Mouse (Mus musculus): ENCODE measurements around the gene Lrrc4. TPM values are rescaled to one million over a fixed set of nuclear protein-coding genes. Genes with fewer than 3 reads are reported as not detected.

The Lrrc4 gene
- polyA plus RNA-seq, 1 experiment: not detected

GRCm38 (mm10) chr6:28720391-28721171 lies 111.0 kb downstream of the Lrrc4 start:
- H3K27ac ChIP-seq (ENCODE audit: insufficient read depth, low read depth, low read length): no peak overlapping the region
- TF ChIP-seq POLR2A (IDR thresholded peaks at IDR 0.05; ENCODE audit: insufficient read depth, low read depth, low read length) (no peak), CTCF (IDR thresholded peaks at IDR 0.05; ENCODE audit: insufficient read depth, low read depth, low read length) (no peak)
- H3K4me1 ChIP-seq (ENCODE audit: control insufficient read depth, insufficient read depth, low read length): peaks cover 3% of the 10 kb centered on the region
- 87% methylated on average over 9 of the region's 9 CpGs for WGBS
- H3K4me3 ChIP-seq (ENCODE audit: insufficient read depth, low read depth, low read length): no peak overlapping the region

DNA sequence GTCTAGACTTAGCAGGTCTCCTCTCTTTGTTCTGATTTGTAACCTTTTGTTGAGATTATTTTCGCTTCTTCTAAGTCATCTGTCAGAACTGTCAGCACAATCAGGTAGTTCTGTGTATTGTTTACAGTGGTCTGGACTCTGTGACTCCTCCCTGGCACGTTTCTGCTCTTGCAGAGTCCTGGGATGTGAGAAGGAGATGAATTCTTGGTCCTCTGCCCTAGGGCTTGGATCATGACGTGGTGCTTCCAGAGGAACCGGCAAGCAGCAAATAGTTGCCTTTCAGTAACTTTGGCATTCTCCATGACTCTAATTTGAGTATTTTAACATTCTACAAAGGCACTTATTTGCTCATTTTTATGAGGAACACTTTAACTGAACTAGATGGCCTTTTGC lies 113.7 kb downstream of the Lrrc4 start:
- WGBS: 52% methylated on average over 4 of the region's 4 CpGs
- no peak for TF ChIP-seq POLR2A (IDR thresholded peaks at IDR 0.05; ENCODE audit: insufficient read depth, low read depth, low read length)
- TF ChIP-seq CTCF (IDR thresholded peaks at IDR 0.05; ENCODE audit: insufficient read depth, low read depth, low read length): no peak
- Histone ChIP-seq H3K4me1 (ENCODE audit: control insufficient read depth, insufficient read depth, low read length) (peaks cover 3% of the 10 kb centered on the region), H3K4me3 (ENCODE audit: insufficient read depth, low read depth, low read length) (no peak overlapping the region), H3K27ac (ENCODE audit: insufficient read depth, low read depth, low read length) (no peak overlapping the region)

DNA sequence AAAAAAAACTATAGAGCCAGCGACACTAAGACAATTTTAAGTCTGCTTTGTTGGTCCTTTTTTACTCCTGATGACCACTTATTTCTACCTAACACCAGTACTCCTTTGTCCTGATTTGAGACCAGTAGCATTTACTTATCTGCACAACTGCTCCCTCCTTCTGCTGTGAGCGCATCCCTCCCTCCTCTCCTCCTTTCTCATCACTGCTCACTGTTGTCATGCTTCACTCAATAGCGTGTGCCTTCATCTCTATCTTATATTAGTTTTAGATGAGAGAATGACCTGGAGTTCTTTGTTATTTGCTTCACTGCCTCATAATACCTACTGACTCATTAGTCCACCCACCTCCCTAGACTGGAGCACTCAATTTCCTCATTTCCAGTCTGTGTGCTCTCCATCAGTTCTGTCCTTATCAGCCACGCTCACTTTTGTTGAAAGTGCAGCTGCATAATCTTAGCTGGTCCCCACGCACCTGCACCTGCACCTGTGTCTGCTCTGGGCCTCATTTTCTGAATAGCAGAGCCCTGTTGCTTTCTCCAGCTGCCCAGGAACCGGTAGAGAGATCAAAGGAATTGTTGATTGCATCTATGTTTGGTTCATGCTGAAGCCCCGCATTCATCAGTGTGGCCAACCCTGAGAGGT lies 114.2 kb downstream of the Lrrc4 start:
- no peak for TF ChIP-seq POLR2A (IDR thresholded peaks at IDR 0.05; ENCODE audit: insufficient read depth, low read depth, low read length)
- no peak for TF ChIP-seq CTCF (IDR thresholded peaks at IDR 0.05; ENCODE audit: insufficient read depth, low read depth, low read length)
- H3K4me3 ChIP-seq (ENCODE audit: insufficient read depth, low read depth, low read length): no peak overlapping the region
- H3K4me1 ChIP-seq (ENCODE audit: control insufficient read depth, insufficient read depth, low read length): peaks cover 3% of the 10 kb centered on the region
- 70% methylated on average over 7 of the region's 7 CpGs for WGBS
- no peak overlapping the region for H3K27ac ChIP-seq (ENCODE audit: insufficient read depth, low read depth, low read length)

DNA sequence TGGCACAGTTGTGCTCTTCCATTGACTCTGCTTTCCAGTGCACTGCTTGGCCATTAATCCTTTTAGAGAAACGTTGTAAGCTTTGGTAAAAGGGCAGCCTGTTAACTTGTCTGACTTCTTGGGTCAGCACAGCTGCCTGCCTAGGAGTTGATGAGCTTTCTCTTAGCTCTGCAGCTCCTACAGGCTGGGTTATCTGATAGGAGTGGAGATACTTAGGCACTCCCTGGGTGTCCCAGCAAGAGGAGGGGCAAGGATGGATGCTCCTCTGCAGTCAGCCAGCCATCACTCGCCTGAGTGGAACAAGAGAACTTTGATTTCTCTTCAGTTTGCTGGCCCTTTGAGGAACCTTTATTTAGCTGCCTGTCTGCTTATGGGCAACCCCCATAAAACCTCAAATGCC lies 121.5 kb downstream of the Lrrc4 start:
- Histone ChIP-seq H3K4me3 (ENCODE audit: insufficient read depth, low read depth, low read length) (no peak overlapping the region), H3K4me1 (ENCODE audit: control insufficient read depth, insufficient read depth, low read length) (peaks cover 7% of the 10 kb centered on the region), H3K27ac (ENCODE audit: insufficient read depth, low read depth, low read length) (no peak overlapping the region)
- TF ChIP-seq POLR2A (IDR thresholded peaks at IDR 0.05; ENCODE audit: insufficient read depth, low read depth, low read length): no peak
- TF ChIP-seq CTCF (IDR thresholded peaks at IDR 0.05; ENCODE audit: insufficient read depth, low read depth, low read length): no peak
- 64% methylated on average over 2 of the region's 2 CpGs for WGBS

DNA sequence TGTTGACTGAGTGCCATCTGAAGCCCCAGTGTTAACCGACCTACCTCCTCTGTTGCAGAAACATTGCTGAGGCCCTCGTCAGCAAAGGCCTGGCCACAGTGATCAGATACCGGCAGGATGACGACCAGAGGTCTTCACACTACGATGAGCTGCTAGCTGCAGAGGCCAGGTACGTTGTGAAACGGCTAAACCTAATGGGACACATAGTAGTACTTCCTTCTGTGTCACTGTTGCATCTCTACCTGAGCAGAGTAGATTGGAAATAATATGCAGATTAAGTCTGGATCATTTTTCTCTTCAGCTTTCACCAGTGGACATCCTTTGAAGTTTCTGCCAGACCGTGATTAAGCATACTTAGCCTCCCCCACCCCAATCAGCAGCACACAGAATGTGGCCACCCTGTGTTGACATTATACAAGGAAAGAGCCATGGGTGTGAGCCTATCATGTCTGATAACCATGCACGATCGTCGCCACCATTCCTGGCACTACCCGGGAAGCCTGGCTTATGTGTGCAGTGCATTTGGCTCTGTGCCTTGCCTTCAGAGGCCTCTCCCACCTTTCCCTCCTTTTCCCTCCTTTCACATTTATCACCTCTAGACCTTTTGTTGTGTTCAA lies 124.5 kb downstream of the Lrrc4 start:
- H3K4me1 ChIP-seq (ENCODE audit: control insufficient read depth, insufficient read depth, low read length): peaks cover 9% of the 10 kb centered on the region
- TF ChIP-seq CTCF (IDR thresholded peaks at IDR 0.05; ENCODE audit: insufficient read depth, low read depth, low read length): no peak
- no peak for TF ChIP-seq POLR2A (IDR thresholded peaks at IDR 0.05; ENCODE audit: insufficient read depth, low read depth, low read length)
- H3K4me3 ChIP-seq (ENCODE audit: insufficient read depth, low read depth, low read length): no peak overlapping the region
- H3K27ac ChIP-seq (ENCODE audit: insufficient read depth, low read depth, low read length): peak overlapping the region; percentile 10; the same call in 1 of the 2 replicates
- 72% methylated on average over 12 of the region's 12 CpGs for WGBS

DNA sequence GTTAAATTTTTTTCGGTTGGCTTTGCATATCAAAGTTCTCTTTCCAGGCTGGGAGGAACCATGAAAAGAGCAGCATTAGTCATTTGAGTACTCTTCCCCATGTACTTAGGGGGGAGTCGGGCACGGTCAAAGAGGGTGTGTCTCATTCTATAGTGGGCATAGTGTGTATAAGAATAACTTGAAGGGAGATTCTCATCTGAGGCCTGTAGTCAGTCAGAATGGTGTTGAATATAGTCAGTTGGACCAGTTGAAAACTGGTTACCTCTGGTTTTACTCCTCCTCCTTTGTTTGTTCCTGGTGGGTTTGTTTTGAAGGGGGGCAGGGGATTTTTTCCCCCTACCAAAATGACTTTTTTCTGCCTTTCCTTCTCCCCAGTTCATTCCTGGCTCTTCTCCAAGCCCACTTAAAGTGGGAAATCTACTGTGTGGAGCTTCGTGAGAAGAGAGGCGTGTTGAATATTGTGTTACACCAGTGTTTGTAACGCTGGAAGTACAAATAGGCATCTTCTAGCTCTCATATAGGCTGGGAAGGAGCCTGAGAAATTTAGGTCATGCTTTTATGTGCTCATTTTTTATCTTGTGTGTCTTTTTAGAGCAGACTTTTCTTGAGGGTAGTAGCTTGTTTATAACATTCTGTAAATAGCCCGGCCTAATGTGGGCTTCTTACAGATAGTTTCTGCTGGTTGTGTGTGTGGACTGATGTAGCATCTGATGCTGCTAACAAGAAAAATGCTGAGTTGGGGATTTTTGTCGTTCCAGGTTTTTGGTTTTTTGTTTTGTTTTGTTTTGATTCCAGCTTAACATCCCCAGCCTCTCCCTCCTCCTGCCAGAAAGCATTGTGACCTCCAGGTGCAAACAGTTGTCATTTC lies 125.2 kb downstream of the Lrrc4 start:
- Histone ChIP-seq H3K4me3 (ENCODE audit: insufficient read depth, low read depth, low read length) (no peak overlapping the region), H3K4me1 (ENCODE audit: control insufficient read depth, insufficient read depth, low read length) (peaks cover 9% of the 10 kb centered on the region), H3K27ac (ENCODE audit: insufficient read depth, low read depth, low read length) (peak overlapping the region; percentile 45)
- TF ChIP-seq CTCF (IDR thresholded peaks at IDR 0.05; ENCODE audit: insufficient read depth, low read depth, low read length) (no peak), POLR2A (IDR thresholded peaks at IDR 0.05; ENCODE audit: insufficient read depth, low read depth, low read length) (no peak)
- 41% methylated on average over 8 of the region's 8 CpGs for WGBS

DNA sequence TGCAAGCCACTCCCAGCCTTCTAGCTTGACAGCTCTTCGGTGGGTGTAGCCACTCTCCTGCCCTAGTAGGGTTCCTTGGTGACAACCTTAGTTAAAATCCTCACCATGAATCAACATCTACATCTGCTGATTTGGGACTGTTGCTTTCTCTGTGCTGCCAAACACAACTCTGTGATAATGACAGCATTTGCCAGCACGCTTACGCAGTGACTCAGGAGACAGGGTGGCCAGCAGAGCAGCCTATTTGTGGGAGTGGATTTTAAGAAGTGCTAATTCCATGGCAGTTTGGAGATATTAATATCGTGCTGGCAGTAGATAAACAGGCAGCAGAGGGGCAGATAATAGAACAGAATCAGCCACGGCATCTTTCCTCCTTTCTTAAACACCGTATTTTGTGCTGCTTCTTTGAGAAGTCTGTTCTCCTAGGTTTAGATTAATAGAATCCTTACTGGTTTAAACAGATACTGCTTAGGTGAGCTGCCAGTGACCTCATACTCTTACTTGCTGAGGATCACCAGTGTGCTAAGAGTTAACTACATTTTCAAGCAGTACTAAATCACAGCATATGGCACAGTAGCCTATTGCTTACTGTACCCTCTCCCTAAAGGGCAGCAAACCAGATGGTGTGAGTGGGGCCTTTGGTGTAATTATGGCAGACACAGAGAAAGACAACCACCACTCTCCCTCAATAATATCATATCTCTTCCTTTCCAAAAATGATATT lies 126.0 kb downstream of the Lrrc4 start:
- Histone ChIP-seq H3K27ac (ENCODE audit: insufficient read depth, low read depth, low read length) (peak overlapping the region; percentile 45), H3K4me3 (ENCODE audit: insufficient read depth, low read depth, low read length) (no peak overlapping the region), H3K4me1 (ENCODE audit: control insufficient read depth, insufficient read depth, low read length) (peaks cover 9% of the 10 kb centered on the region)
- TF ChIP-seq CTCF (IDR thresholded peaks at IDR 0.05; ENCODE audit: insufficient read depth, low read depth, low read length): no peak
- no peak for TF ChIP-seq POLR2A (IDR thresholded peaks at IDR 0.05; ENCODE audit: insufficient read depth, low read depth, low read length)
- 17% methylated on average over 6 of the region's 6 CpGs for WGBS

DNA sequence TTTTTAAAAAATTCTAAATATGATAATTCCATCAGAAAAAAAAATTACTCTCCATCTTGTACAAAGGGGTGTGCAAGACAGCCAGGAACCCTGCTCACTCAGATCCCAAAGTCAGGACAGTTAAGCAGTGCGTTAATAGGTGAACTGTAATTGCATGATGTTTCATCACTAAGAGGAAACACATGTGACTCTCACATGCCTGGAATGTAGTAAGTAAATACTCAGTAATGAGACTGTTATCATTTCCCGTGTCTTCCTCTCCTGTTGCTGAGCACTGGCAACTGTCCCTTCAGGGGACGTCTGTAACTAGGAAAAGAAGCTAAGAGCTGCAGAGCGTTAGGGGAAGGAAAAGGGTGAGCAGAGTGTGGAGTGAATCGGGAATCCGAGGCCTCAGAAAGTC lies 126.9 kb downstream of the Lrrc4 start:
- 48% methylated on average over 6 of the region's 6 CpGs for WGBS
- H3K4me1 ChIP-seq (ENCODE audit: control insufficient read depth, insufficient read depth, low read length): peaks cover 9% of the 10 kb centered on the region
- H3K27ac ChIP-seq (ENCODE audit: insufficient read depth, low read depth, low read length): peak overlapping the region; percentile 42
- no peak for TF ChIP-seq CTCF (IDR thresholded peaks at IDR 0.05; ENCODE audit: insufficient read depth, low read depth, low read length)
- no peak overlapping the region for H3K4me3 ChIP-seq (ENCODE audit: insufficient read depth, low read depth, low read length)
